Mouse (Mus musculus) MEL (cell line): ENCODE results near the gene Ssbp1.

Experiments used
- CHD2 ChIP-seq: IDR thresholded peaks from 2 replicates; pipeline ENCODE4 v1.6.1; 2011; ENCODE audit warnings: low read length, improper control_type of control experiment
- CTCF ChIP-seq, 3 experiments: IDR thresholded peaks in 2 of 3; conservative IDR thresholded peaks in 1 of 3; 2 replicates each; pipeline ENCODE4 v1.5.1; 2011 to 2012; ENCODE audit warnings: low read length in 3 of 3, low read depth in 2 of 3, mild to moderate bottlenecking in 2 of 3, improper control_type of control experiment in 1 of 3, inconsistent platforms in 1 of 3, mixed read lengths in 1 of 3, moderate library complexity in 1 of 3; ENCODE audit not compliant: control insufficient read depth in 1 of 3, insufficient read depth in 1 of 3, poor library complexity in 1 of 3, severe bottlenecking in 1 of 3
- E2F4 ChIP-seq: IDR thresholded peaks from 2 replicates; pipeline ENCODE4 v1.6.1; 2011; ENCODE audit warnings: low read depth, low read length, improper control_type of control experiment, borderline replicate concordance
- HCFC1 ChIP-seq: IDR thresholded peaks from 2 replicates; pipeline ENCODE4 v1.6.1; 2012; ENCODE audit warnings: low read depth, mild to moderate bottlenecking, inconsistent platforms, low read length, improper control_type of control experiment, moderate library complexity
- NELFE ChIP-seq: IDR thresholded peaks from 2 replicates; pipeline ENCODE4 v1.6.1; 2011; ENCODE audit warnings: low read depth, low read length, improper control_type of control experiment
- POLR2A ChIP-seq, 2 experiments: IDR thresholded peaks; 2 replicates each; pipeline ENCODE4 v1.6.1; 2011 to 2012; ENCODE audit warnings: low read length in 2 of 2, mild to moderate bottlenecking in 2 of 2, control low read depth in 1 of 2, improper control_type of control experiment in 1 of 2, low read depth in 1 of 2, moderate library complexity in 1 of 2; ENCODE audit not compliant: control insufficient read depth in 1 of 2, insufficient read depth in 1 of 2, poor library complexity in 1 of 2
- POLR2AphosphoS5 ChIP-seq: IDR thresholded peaks from 2 replicates; pipeline ENCODE4 v1.6.1; 2012; ENCODE audit warnings: low read depth, borderline replicate concordance, mild to moderate bottlenecking, inconsistent platforms, low read length, moderate library complexity, mixed read lengths
- RAD21 ChIP-seq: IDR thresholded peaks from 2 replicates; pipeline ENCODE4 v1.6.1; 2011; ENCODE audit warnings: mild to moderate bottlenecking, low read depth, low read length, improper control_type of control experiment
- SMC3 ChIP-seq: IDR thresholded peaks from 2 replicates; pipeline ENCODE4 v1.6.1; 2011; ENCODE audit warnings: low read depth, low read length, improper control_type of control experiment
- ZMIZ1 ChIP-seq: IDR thresholded peaks from 2 replicates; pipeline ENCODE4 v1.6.1; 2012; ENCODE audit warnings: low read depth, mild to moderate bottlenecking, inconsistent platforms, low read length, improper control_type of control experiment, moderate library complexity

GRCm38 (mm10) chr6:40430878-40431277 is 40.3 kb upstream of the Ssbp1 start:
- TF ChIP-seq E2F4, result no peak
- no peak for TF ChIP-seq ZMIZ1
- TF ChIP-seq CHD2, result no peak
- TF ChIP-seq CTCF (IDR thresholded peaks at IDR 0.05 in 2 of 3, conservative IDR thresholded peaks at IDR 0.05 in 1 of 3; ENCODE audit: control insufficient read depth in 1 of 3, insufficient read depth in 1 of 3, low read depth in 2 of 3, low read length in 3 of 3, poor library complexity in 1 of 3, severe bottlenecking in 1 of 3), result no peak
- TF ChIP-seq POLR2AphosphoS5, result no peak
- TF ChIP-seq RAD21, result no peak
- no peak for TF ChIP-seq NELFE
- TF ChIP-seq POLR2A (IDR thresholded peaks at IDR 0.05; ENCODE audit: control insufficient read depth in 1 of 2, insufficient read depth in 1 of 2, low read depth in 1 of 2, low read length in 2 of 2, poor library complexity in 1 of 2), result no peak
- TF ChIP-seq HCFC1, result no peak
- no peak for TF ChIP-seq SMC3
